Mouse (Mus musculus) limb, embryonic 14.5 days (tissue): ENCODE data around the gene 2010003K11Rik. TPM values are rescaled to one million over a fixed set of nuclear protein-coding genes. Genes with fewer than 3 reads are reported as not detected.

Source experiments
- ATAC-seq: fragments of 200-750 bp; cut with Nextera tagmentation; 2 replicates; pipeline ENCODE4 v1.8.0; 2017; ENCODE audit warnings: low read depth, moderate number of reproducible peaks, moderate TSS enrichment; ENCODE audit not compliant: low FRiP score
- DNase-seq: peaks from one replicate; pipeline ENCODE4 v3.0.0-alpha.2; 2015; ENCODE audit warnings: low spot score
- H3K27ac ChIP-seq: fragments of 300-500 bp; sonication (generic); replicated peaks from 2 replicates; pipeline ENCODE4 v1.5.1; 2014; ENCODE audit warnings: low read depth, mild to moderate bottlenecking, low read length, moderate library complexity, mixed read lengths
- H3K27me3 ChIP-seq: fragments of 300-500 bp; sonication (generic); 2 replicates; pipeline ENCODE4 v1.6.1; 2014; ENCODE audit warnings: low read length, mixed read lengths; ENCODE audit not compliant: control insufficient read depth, insufficient read depth
- H3K36me3 ChIP-seq: fragments of 300-500 bp; sonication (generic); 2 replicates; pipeline ENCODE4 v1.6.1; 2014; ENCODE audit warnings: mild to moderate bottlenecking, low read length, moderate library complexity, mixed read lengths; ENCODE audit not compliant: control insufficient read depth, insufficient read depth
- H3K4me1 ChIP-seq: fragments of 300-500 bp; sonication (generic); 2 replicates; pipeline ENCODE4 v1.6.1; 2014; ENCODE audit warnings: antibody characterized with exemption, low read length, mixed read lengths; ENCODE audit not compliant: control insufficient read depth, insufficient read depth
- H3K4me2 ChIP-seq: fragments of 300-500 bp; sonication (generic); replicated peaks from 2 replicates; pipeline ENCODE4 v1.6.1; 2014; ENCODE audit warnings: low read depth, mild to moderate bottlenecking, low read length, moderate library complexity; ENCODE audit not compliant: severe bottlenecking
- H3K4me3 ChIP-seq: fragments of 300-500 bp; sonication (generic); replicated peaks from 2 replicates; pipeline ENCODE4 v1.5.1; 2014; ENCODE audit warnings: low read length
- H3K9ac ChIP-seq: fragments of 300-500 bp; sonication (generic); 2 replicates; pipeline ENCODE4 v1.6.1; 2014; ENCODE audit warnings: mild to moderate bottlenecking, low read depth, low read length, moderate library complexity; ENCODE audit not compliant: severe bottlenecking
- H3K9me3 ChIP-seq: fragments of 300-500 bp; sonication (generic); 2 replicates; pipeline ENCODE4 v1.6.1; 2016; ENCODE audit warnings: low read length; ENCODE audit not compliant: control insufficient read depth
- POLR2A ChIP-seq: fragments of 200-500 bp; IDR thresholded peaks from 2 replicates; pipeline ENCODE4 v1.8.0; 2012; ENCODE audit warnings: inconsistent platforms, mild to moderate bottlenecking, moderate library complexity, borderline replicate concordance; ENCODE audit not compliant: insufficient read depth, insufficient read length; ENCODE audit errors: extremely low read depth
- WGBS: fragments of 180-500 bp; shearing (Covaris S2); extraction: QIAGEN DNeasy Blood & Tissue Kit; methylation state at CpG from one replicate; pipeline ENCODE4 v1.1.7; 2014; 5-methylcytosine and 5-hydroxymethylcytosine counted together
- polyA plus RNA-seq, 2 experiments: library from polyadenylated mRNA; depleted of rRNA in 1 of 2; stranded (reverse) in 1 of 2; unstranded in 1 of 2; fragments of >200 nt; fragmentation: Nextera tagmentation in 1 of 2; extraction: Ambion mirVana in 1 of 2; gene quantifications; 2 replicates each; pipeline versions ENCODE4 v1.2.1 to v1.2.3; 2012 to 2014

The 2010003K11Rik gene
- polyA plus RNA-seq, 2 experiments, result not detected

DNA sequence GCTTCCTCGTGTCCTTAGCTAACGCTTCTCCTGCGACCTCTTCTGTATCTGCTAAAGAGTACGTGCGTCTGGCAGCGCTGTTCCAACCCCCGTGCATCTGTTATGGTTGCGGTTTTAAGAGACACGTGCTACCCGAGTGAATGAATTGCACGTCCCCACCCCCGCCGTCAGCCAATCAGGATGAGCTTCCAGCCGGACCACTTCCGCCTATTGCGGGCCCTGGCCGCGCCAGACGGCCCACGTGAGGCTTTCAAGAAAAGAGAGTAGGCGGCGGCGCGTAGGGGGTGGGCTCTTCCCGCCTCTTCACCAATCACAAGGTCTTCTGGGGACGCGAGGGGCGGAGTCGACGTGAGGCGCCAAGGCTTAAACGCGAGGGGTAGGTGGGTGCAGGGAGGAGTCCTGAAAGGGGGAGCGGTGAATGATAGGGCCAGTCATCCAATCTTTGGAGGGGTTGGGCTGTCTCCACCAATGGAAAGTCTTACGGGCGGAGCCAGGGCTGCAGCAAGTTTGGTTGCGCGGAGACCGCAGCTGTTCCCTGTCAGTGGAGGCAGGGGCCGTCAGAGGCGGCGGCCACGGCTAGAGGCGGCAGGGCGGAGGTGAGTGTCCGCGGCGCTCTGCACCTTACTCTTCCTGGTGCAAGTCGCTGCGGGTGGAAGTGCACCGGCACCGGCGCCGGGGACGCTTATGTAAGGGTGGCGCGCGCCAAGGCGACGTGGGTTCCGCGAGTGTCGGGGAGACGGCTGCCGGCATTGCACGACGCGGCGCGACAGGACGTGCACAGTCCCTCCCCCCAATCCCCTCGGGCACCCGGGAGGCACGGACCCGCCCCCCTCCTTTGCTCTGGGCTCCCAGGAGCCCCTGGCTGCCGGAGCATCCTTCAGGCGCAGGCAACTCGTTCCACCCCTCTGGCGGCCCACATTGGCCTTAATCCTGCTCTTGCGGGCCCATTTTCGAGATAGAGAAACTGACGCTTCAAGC lies 11.9 kb upstream of the 2010003K11Rik start, which contains the start of gene Pcx:
Pcx (plus strand) TSS at position 487 of the 978 bp plus-strand sequence.
- Histone ChIP-seq H3K27me3 (peaks cover 5% of the 10 kb centered on the region; the same call in 1 of the 2 replicates), H3K9me3 (no peaks in the 10 kb centered on the region), H3K4me3 (peak within 1 kb of the TSS; percentile 70), H3K4me1 (peaks cover 14% of the 10 kb centered on the region), H3K36me3 (no peaks in the 10 kb centered on the region), H3K9ac (peak within 1 kb of the TSS; percentile 53), H3K27ac (no peak within 1 kb of the TSS), H3K4me2 (peak within 1 kb of the TSS; percentile 94)
- ATAC-seq (peak; percentile 99), DNase-seq (peak; percentile 100)
- WGBS, result under 1% methylated on average over 69 of the region's 82 CpGs
- TF ChIP-seq POLR2A, result 0 out of 2 replicates have a peak, but pooled peaks have one; percentile 38

DNA sequence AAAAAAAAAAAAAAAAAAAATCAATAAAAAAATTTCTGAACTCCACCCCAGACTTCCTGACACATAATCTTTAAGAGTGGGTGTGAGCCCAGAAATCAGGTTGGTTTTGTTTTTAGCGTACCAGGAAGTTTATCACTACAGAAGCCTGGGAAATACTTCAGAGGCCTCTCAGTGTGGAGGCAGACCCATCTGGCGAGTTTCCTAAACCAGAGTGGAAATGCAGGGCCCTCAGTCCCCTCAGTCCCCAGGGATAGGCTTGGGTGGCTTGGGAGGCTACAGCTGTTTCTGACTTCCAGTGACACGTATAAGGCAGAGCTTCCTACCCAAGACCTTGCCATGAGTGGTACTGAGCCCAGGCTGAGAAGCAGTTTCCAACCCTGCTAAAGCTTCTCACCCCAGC lies 9.4 kb upstream of the 2010003K11Rik start:
- H3K36me3 ChIP-seq, result no peaks in the 10 kb centered on the region
- H3K4me1 ChIP-seq, result peaks cover 5% of the 10 kb centered on the region
- H3K4me2 ChIP-seq, result no peak overlapping the region
- H3K27me3 ChIP-seq, result peaks cover 5% of the 10 kb centered on the region; the same call in 1 of the 2 replicates
- no peak overlapping the region for H3K27ac ChIP-seq
- TF ChIP-seq POLR2A, result no peak
- no peak for ATAC-seq
- DNase-seq, result no peak
- H3K9ac ChIP-seq, result no peak overlapping the region
- WGBS, result 66% methylated on average over 3 of the region's 3 CpGs
- no peaks in the 10 kb centered on the region for H3K9me3 ChIP-seq
- H3K4me3 ChIP-seq, result no peak overlapping the region

DNA sequence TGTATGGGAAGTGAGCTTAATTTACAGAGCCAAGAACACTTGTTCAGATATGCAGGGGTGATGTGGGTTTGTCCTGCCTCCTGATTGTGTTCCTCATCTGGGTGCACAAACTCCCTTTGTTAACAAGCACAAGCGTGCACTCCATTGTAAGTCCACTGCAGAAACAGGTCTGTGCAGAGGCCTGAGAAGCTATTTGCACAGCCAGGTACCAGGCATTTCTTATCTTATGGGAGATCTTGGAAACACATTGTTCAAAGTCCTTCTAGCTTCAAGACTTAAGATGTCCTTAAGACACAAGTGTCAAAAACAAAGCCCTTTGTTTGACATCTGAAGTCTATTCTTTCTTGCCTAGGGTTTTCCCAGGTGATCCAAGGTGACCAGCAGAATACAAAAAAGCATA lies 6.4 kb upstream of the 2010003K11Rik start:
- H3K9ac ChIP-seq, result no peak overlapping the region
- H3K27me3 ChIP-seq, result no peaks in the 10 kb centered on the region
- no peak overlapping the region for H3K4me3 ChIP-seq
- H3K9me3 ChIP-seq, result no peaks in the 10 kb centered on the region
- no peak for ATAC-seq
- 90% methylated on average over 1 of the region's 1 CpGs for WGBS
- H3K36me3 ChIP-seq, result no peaks in the 10 kb centered on the region
- DNase-seq, result no peak
- no peak for TF ChIP-seq POLR2A
- no peaks in the 10 kb centered on the region for H3K4me1 ChIP-seq
- no peak overlapping the region for H3K4me2 ChIP-seq
- H3K27ac ChIP-seq, result no peak overlapping the region

DNA sequence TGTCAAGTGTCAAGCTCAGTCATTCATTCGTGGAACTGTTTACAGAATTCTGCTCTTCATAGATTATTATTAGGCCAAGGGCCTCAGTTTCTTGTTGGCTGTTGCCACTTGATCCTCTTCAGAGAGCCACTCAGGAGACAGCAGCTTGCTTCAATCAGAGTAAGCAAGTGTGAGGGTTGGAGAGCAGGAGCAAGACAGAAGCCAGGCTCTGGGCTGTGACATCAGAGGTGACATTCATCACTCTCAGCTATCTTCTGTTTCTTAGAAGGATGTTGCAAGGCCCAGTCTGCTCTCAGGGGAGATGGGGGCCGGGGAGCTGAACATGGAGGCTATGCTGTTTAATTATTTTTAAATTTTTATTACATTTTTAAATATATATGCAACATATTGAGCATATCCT lies 4.3 kb upstream of the 2010003K11Rik start:
- Histone ChIP-seq H3K9me3 (no peaks in the 10 kb centered on the region), H3K4me2 (no peak overlapping the region), H3K27ac (no peak overlapping the region), H3K4me3 (no peak overlapping the region), H3K4me1 (no peaks in the 10 kb centered on the region), H3K27me3 (no peaks in the 10 kb centered on the region), H3K36me3 (no peaks in the 10 kb centered on the region), H3K9ac (no peak overlapping the region)
- DNase-seq (no peak), ATAC-seq (no peak)
- 65% methylated on average over 2 of the region's 2 CpGs for WGBS
- no peak for TF ChIP-seq POLR2A

DNA sequence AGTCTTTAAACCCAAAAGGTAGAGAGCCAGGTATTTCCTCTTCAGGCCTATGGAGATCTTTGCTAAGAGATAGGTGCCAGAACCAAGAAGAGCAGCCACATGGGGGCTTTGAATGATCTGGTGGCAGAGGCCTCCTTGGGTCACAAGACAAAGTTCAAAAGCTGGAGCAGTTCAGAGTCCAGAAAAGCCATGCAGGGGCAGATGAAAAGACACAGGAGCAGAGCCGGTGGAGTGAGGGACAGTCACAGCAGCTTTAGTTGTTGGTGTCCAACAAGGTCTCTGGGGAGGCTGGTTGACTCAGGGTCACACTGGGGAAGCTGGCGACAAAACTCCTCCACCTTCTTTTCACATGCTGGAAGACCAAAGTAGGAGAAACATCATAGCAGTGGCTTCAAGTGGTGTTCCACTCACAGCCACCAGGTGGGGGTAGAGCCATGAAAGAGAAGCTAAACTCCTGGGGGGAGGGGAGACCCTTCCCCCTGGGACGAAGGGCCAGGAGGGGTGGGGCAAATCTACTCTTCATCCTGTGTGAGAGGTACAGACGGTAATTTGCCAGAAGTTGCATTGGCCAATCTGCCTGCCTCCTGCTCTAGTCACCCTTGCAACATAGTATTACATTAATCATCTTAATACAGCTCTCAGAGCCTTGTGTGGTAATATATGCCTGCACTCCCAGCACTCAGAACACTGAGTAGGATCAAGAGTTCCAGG lies 965 bp downstream of the 2010003K11Rik start:
- Histone ChIP-seq H3K27me3 (no peaks in the 10 kb centered on the region), H3K36me3 (no peaks in the 10 kb centered on the region), H3K4me1 (no peaks in the 10 kb centered on the region), H3K9me3 (no peaks in the 10 kb centered on the region), H3K27ac (no peak overlapping the region), H3K9ac (no peak overlapping the region), H3K4me2 (no peak overlapping the region), H3K4me3 (no peak overlapping the region)
- TF ChIP-seq POLR2A, result no peak
- ATAC-seq (peak; percentile 77; the same call in 1 of the 2 replicates), DNase-seq (peak; percentile 77)
- 10% methylated on average over 4 of the region's 4 CpGs for WGBS
